Mouse (Mus musculus) bone marrow macrophage, adult 2 months (primary cell): ENCODE measurements around the gene Asah2. TPM values are rescaled to one million over a fixed set of nuclear protein-coding genes. Genes with fewer than 3 reads are reported as not detected.

Experiments used
- H3K27ac ChIP-seq: 2 replicates; pipeline ENCODE4 v1.5.1; 2012; ENCODE audit warnings: low read depth, low read length; ENCODE audit not compliant: insufficient read depth
- H3K4me1 ChIP-seq: 2 replicates; pipeline ENCODE4 v1.6.1; 2012; ENCODE audit warnings: low read length; ENCODE audit not compliant: control insufficient read depth, insufficient read depth
- H3K4me3 ChIP-seq: 2 replicates; pipeline ENCODE4 v1.5.1; 2012; ENCODE audit warnings: mild to moderate bottlenecking, low read length, moderate library complexity; ENCODE audit not compliant: insufficient read depth
- CTCF ChIP-seq: IDR thresholded peaks from 2 replicates; pipeline ENCODE4 v1.5.1; 2012; ENCODE audit warnings: low read depth, mild to moderate bottlenecking, low read length, moderate library complexity
- POLR2A ChIP-seq: IDR thresholded peaks from 2 replicates; pipeline ENCODE4 v1.6.1; 2012; ENCODE audit warnings: mild to moderate bottlenecking, low read depth, low read length, borderline replicate concordance
- polyA plus RNA-seq: library from polyadenylated mRNA; stranded (reverse); fragments of >200 nt; gene quantifications from 2 replicates; pipeline ENCODE4 v1.2.4, GENCODE M21; 2012; ENCODE audit not compliant: missing spikeins, insufficient read depth, insufficient read length

Gene Asah2
- polyA plus RNA-seq, 1 experiment = 11.3 TPM

- Histone ChIP-seq H3K4me3 (no peak overlapping the region), H3K4me1 (peaks cover 2% of the 10 kb centered on the region; the same call in 1 of the 2 replicates), H3K27ac (no peak overlapping the region)
- no peak for TF ChIP-seq CTCF
- TF ChIP-seq POLR2A = no peak
Observed at GRCm38 (mm10) chr19:32069598-32069997, 38.4 kb downstream of the Asah2 start.

- Histone ChIP-seq H3K4me3 (no peak overlapping the region), H3K27ac (no peak overlapping the region), H3K4me1 (peaks cover 2% of the 10 kb centered on the region; the same call in 1 of the 2 replicates)
- TF ChIP-seq CTCF = no peak
- no peak for TF ChIP-seq POLR2A
Observed at GRCm38 (mm10) chr19:32067669-32068068, 40.3 kb downstream of the Asah2 start.

- no peak overlapping the region for H3K4me3 ChIP-seq
- TF ChIP-seq POLR2A = no peak
- TF ChIP-seq CTCF = no peak
Observed at GRCm38 (mm10) chr19:32061294-32061693, 46.7 kb downstream of the Asah2 start.

GRCm38 (mm10) chr19:32056252-32056651 lies 51.8 kb downstream of the Asah2 start:
- TF ChIP-seq POLR2A = no peak
- TF ChIP-seq CTCF = no peak
- no peaks in the 10 kb centered on the region for H3K4me1 ChIP-seq
- no peak overlapping the region for H3K4me3 ChIP-seq
- no peak overlapping the region for H3K27ac ChIP-seq

More at GRCm38 (mm10) chr19:32061294-32061693, 46.7 kb downstream of the Asah2 start:
- Histone ChIP-seq H3K27ac (no peak overlapping the region), H3K4me1 (no peaks in the 10 kb centered on the region)

GRCm38 (mm10) chr19:32055725-32056124 lies 52.3 kb downstream of the Asah2 start:
- H3K27ac ChIP-seq = no peak overlapping the region
- TF ChIP-seq CTCF = no peak
- no peak for TF ChIP-seq POLR2A
- H3K4me1 ChIP-seq = no peaks in the 10 kb centered on the region
- no peak overlapping the region for H3K4me3 ChIP-seq

GRCm38 (mm10) chr19:32051251-32051650 lies 56.8 kb downstream of the Asah2 start:
- TF ChIP-seq POLR2A (no peak), CTCF (no peak)
- H3K4me1 ChIP-seq = no peaks in the 10 kb centered on the region
- no peak overlapping the region for H3K27ac ChIP-seq
- no peak overlapping the region for H3K4me3 ChIP-seq

- no peak overlapping the region for H3K27ac ChIP-seq
- H3K4me3 ChIP-seq = no peak overlapping the region
- no peak for TF ChIP-seq POLR2A
- TF ChIP-seq CTCF = no peak
- no peaks in the 10 kb centered on the region for H3K4me1 ChIP-seq
Observed at GRCm38 (mm10) chr19:32032881-32033280, 75.1 kb downstream of the Asah2 start.

- no peaks in the 10 kb centered on the region for H3K4me1 ChIP-seq
- H3K27ac ChIP-seq = no peak overlapping the region
- TF ChIP-seq POLR2A (no peak), CTCF (no peak)
- no peak overlapping the region for H3K4me3 ChIP-seq
Observed at GRCm38 (mm10) chr19:32030430-32030829, 77.6 kb downstream of the Asah2 start.

GRCm38 (mm10) chr19:32025443-32025842 lies 82.6 kb downstream of the Asah2 start:
- no peak overlapping the region for H3K4me3 ChIP-seq
- no peaks in the 10 kb centered on the region for H3K4me1 ChIP-seq
- TF ChIP-seq CTCF (no peak), POLR2A (no peak)
- no peak overlapping the region for H3K27ac ChIP-seq

- Histone ChIP-seq H3K4me1 (no peaks in the 10 kb centered on the region), H3K27ac (no peak overlapping the region), H3K4me3 (no peak overlapping the region)
- TF ChIP-seq CTCF (no peak), POLR2A (no peak)
Observed at GRCm38 (mm10) chr19:32019722-32020121, 88.3 kb downstream of the Asah2 start.

- Histone ChIP-seq H3K27ac (no peak overlapping the region), H3K4me1 (no peaks in the 10 kb centered on the region), H3K4me3 (no peak overlapping the region)
- no peak for TF ChIP-seq POLR2A
- no peak for TF ChIP-seq CTCF
Observed at GRCm38 (mm10) chr19:32018585-32018984, 89.4 kb downstream of the Asah2 start.
